Mouse (Mus musculus) heart, embryonic 13.5 days (tissue): ENCODE data around the gene Map7d1. TPM values are rescaled to one million over a fixed set of nuclear protein-coding genes. Genes with fewer than 3 reads are reported as not detected.

Experiments
- ATAC-seq: fragments of 200-750 bp; cut with Nextera tagmentation; 2 replicates; pipeline ENCODE4 v1.8.0; 2017; ENCODE audit warnings: moderate TSS enrichment; ENCODE audit not compliant: insufficient number of reproducible peaks, low FRiP score, low TSS enrichment; ENCODE audit errors: extremely low read depth
- H3K27ac ChIP-seq: fragments of 300-500 bp; sonication (generic); replicated peaks from 2 replicates; pipeline ENCODE4 v1.5.1; 2015; ENCODE audit warnings: moderate library complexity, mild to moderate bottlenecking, inconsistent platforms
- H3K27me3 ChIP-seq: fragments of 300-500 bp; sonication (generic); replicated peaks from 2 replicates; pipeline ENCODE4 v1.6.1; 2015; ENCODE audit warnings: mild to moderate bottlenecking, inconsistent platforms
- H3K36me3 ChIP-seq: fragments of 300-500 bp; sonication (generic); 2 replicates; pipeline ENCODE4 v1.6.1; 2015; ENCODE audit warnings: mild to moderate bottlenecking, inconsistent platforms
- H3K4me1 ChIP-seq: fragments of 300-500 bp; sonication (generic); 2 replicates; pipeline ENCODE4 v1.6.1; 2015; ENCODE audit warnings: inconsistent platforms
- H3K4me2 ChIP-seq: fragments of 300-500 bp; sonication (generic); 2 replicates; pipeline ENCODE4 v1.6.1; 2015; ENCODE audit warnings: inconsistent platforms, mild to moderate bottlenecking, moderate library complexity
- H3K4me3 ChIP-seq: fragments of 300-500 bp; sonication (generic); 2 replicates; pipeline ENCODE4 v1.5.1; 2015; ENCODE audit warnings: moderate library complexity, mild to moderate bottlenecking, inconsistent platforms
- H3K9ac ChIP-seq: fragments of 300-500 bp; sonication (generic); 2 replicates; pipeline ENCODE4 v1.6.1; 2015; ENCODE audit warnings: inconsistent platforms, mild to moderate bottlenecking, moderate library complexity
- H3K9me3 ChIP-seq: fragments of 300-500 bp; sonication (generic); 2 replicates; pipeline ENCODE4 v1.6.1; 2016; ENCODE audit warnings: inconsistent platforms
- WGBS: fragments of 180-500 bp; shearing (Covaris S2); methylation state at CpG from one replicate; pipeline ENCODE4 v1.1.7; 2015; ENCODE audit warnings: mixed read lengths; 5-methylcytosine and 5-hydroxymethylcytosine counted together
- polyA plus RNA-seq: library from polyadenylated mRNA; unstranded; fragments of >200 nt; fragmentation: Nextera tagmentation; extraction: Ambion mirVana; gene quantifications from 2 replicates; pipeline ENCODE4 v1.2.1, GENCODE M21; 2015

Gene Map7d1
- polyA plus RNA-seq, 1 experiment from 2014 or later = 36.7 TPM

DNA sequence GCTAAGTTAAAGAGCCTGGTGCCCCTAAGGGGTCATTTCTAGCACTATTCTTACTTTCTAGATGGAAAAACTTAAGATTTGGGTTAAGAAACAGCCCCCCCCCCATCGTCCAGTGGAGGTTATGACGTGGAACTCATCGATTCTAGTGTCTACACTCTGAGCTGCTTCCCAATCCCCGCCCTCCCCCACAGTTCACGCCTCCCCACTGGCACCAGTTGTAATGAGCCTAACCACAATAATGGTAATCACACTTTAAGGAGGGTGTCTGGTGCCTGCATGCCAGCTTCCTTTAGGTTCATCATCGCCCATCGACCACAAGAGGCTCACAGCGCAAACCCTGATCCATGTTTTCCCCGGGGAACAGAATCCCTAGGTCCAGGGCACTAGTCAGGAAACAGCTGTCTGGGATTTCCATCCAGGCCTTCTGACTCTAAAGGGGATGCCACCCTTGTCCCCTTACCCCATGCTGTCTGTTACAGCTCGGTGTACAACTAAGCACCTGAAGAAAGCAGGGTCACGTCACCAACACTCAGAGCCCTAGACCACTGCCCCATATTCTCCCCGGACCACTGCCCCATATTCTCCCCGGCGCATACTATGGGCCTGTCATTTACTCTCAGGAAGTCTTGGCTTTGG lies 2.4 kb downstream of the Map7d1 start:
- no peak for ATAC-seq
- Histone ChIP-seq H3K4me2 (peak overlapping the region; percentile 98), H3K27me3 (no peaks in the 10 kb centered on the region), H3K36me3 (peaks cover 6% of the 10 kb centered on the region; the same call in 1 of the 2 replicates), H3K4me3 (peak overlapping the region; percentile 99), H3K9ac (peak overlapping the region; percentile 100), H3K27ac (peak overlapping the region; percentile 96), H3K4me1 (peaks cover 79% of the 10 kb centered on the region), H3K9me3 (no peaks in the 10 kb centered on the region)
- 67% methylated on average over 14 of the region's 14 CpGs for WGBS

DNA sequence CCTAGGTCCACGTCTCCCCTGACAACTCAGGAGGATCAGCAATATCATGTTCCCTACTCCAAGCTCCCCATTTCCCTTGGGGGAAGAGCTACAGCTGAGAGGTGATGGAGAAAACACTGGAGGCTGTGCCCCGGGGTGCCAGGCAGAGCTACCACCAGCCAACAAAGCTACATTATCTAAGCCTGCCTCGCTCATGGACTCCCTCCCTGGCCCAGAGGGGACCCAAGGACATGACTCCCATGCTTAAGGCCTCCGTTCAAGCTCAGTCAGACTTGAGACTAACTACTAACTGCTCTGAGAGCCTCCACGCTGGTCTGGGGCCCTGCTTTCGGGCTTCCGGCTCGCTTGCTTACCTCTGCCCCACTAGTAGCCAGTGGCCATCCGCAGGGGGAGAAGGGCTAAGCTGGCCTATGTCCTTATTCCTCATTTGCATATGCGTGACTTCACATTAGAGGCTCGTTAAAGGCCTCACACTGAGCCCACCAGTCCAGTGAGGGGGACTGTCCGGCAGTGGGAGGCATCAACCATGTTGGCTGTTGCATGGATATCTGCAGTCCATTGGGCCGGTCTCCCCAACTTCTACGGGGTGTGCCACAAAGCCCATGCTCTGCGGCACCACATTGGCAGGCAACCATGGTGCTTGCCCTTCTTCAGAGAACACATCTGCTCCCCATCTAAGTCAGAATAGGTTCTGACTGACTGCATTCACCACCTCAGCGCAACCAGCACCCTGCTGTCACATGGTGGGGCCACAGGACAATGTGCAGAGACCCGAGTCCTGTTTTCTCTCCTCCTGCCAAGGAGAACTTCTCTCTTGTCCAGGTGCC lies 3.5 kb downstream of the Map7d1 start:
- 0 out of 2 replicates have a peak overlapping the region, but pooled peaks have one; percentile 1 for H3K4me3 ChIP-seq

GRCm38 (mm10) chr4:126251655-126252254 lies 4.4 kb downstream of the Map7d1 start:
- 48% methylated on average over 11 of the region's 11 CpGs for WGBS
- Histone ChIP-seq H3K9me3 (no peaks in the 10 kb centered on the region), H3K9ac (peak overlapping the region; percentile 74), H3K4me1 (peaks cover 81% of the 10 kb centered on the region), H3K27ac (peak overlapping the region; percentile 74), H3K4me2 (peak overlapping the region; percentile 98), H3K27me3 (no peaks in the 10 kb centered on the region), H3K36me3 (peaks cover 15% of the 10 kb centered on the region; the same call in 1 of the 2 replicates), H3K4me3 (peak overlapping the region; percentile 23)
- ATAC-seq = no peak

More for the DNA sequence above, 3.5 kb downstream of the Map7d1 start:
- Histone ChIP-seq H3K27ac (peak overlapping the region; percentile 74), H3K9me3 (no peaks in the 10 kb centered on the region), H3K4me1 (peaks cover 80% of the 10 kb centered on the region), H3K9ac (peak overlapping the region; percentile 74), H3K4me2 (peak overlapping the region; percentile 98), H3K36me3 (peaks cover 8% of the 10 kb centered on the region; the same call in 1 of the 2 replicates), H3K27me3 (no peaks in the 10 kb centered on the region)
- ATAC-seq = no peak
- 69% methylated on average over 17 of the region's 17 CpGs for WGBS

GRCm38 (mm10) chr4:126250659-126251058 lies 5.5 kb downstream of the Map7d1 start:
- WGBS = 22% methylated on average over 4 of the region's 4 CpGs
- peaks cover 26% of the 10 kb centered on the region for H3K36me3 ChIP-seq
- peak overlapping the region; percentile 98 for H3K4me2 ChIP-seq
- H3K4me1 ChIP-seq = peaks cover 88% of the 10 kb centered on the region
- peak overlapping the region; percentile 74 for H3K9ac ChIP-seq
- H3K9me3 ChIP-seq = no peaks in the 10 kb centered on the region
- no peaks in the 10 kb centered on the region for H3K27me3 ChIP-seq
- no peak overlapping the region for H3K4me3 ChIP-seq
- ATAC-seq = no peak
- peak overlapping the region; percentile 74 for H3K27ac ChIP-seq

DNA sequence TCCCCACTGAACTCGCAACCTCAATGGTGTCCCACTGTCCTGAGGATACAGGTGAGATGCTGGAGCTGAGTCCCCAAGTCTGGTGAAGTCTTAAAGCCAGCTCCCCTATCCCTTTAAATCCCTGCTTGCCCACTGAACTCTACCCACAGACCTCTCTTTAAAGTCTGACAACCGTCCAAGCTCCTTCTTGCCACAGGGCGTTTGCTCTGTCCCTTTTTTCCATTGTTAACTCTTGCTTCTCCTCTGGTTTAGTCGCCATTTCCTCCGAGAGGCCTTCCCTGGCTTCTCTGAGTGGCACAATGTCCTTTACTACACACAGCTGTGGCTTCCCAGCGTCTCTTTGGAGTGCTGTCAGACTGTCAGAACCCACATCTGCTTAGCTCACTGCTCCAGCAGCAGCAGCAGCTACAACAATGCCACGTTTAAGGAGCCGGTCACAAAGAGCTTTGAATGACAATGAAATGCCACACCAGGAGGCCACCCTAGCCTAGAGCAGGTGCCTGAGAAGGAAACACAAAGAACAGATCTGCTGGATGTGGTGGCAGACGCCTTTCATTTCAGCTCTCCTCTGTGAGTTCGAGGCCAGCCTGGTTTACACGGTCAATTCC lies 7.8 kb downstream of the Map7d1 start:
- ATAC-seq = no peak
- Histone ChIP-seq H3K36me3 (peaks cover 32% of the 10 kb centered on the region), H3K9ac (peak overlapping the region; percentile 55; the same call in 1 of the 2 replicates), H3K9me3 (no peaks in the 10 kb centered on the region), H3K4me3 (no peak overlapping the region), H3K27ac (peak overlapping the region; percentile 38; the same call in 1 of the 2 replicates), H3K27me3 (no peaks in the 10 kb centered on the region), H3K4me1 (peaks cover 75% of the 10 kb centered on the region), H3K4me2 (no peak overlapping the region)
- 33% methylated on average over 11 of the region's 11 CpGs for WGBS

- H3K27ac ChIP-seq = no peak overlapping the region
- H3K27me3 ChIP-seq = no peaks in the 10 kb centered on the region
- 63% methylated on average over 13 of the region's 13 CpGs for WGBS
- peaks cover 45% of the 10 kb centered on the region for H3K36me3 ChIP-seq
- H3K4me1 ChIP-seq = peaks cover 75% of the 10 kb centered on the region
- no peak overlapping the region for H3K9ac ChIP-seq
- H3K4me2 ChIP-seq = no peak overlapping the region
- no peak for ATAC-seq
- H3K4me3 ChIP-seq = no peak overlapping the region
- H3K9me3 ChIP-seq = no peaks in the 10 kb centered on the region
Observed at GRCm38 (mm10) chr4:126246202-126246889, 9.8 kb downstream of the Map7d1 start.

GRCm38 (mm10) chr4:126242510-126242909 lies 13.6 kb downstream of the Map7d1 start:
- no peak for ATAC-seq
- no peaks in the 10 kb centered on the region for H3K27me3 ChIP-seq
- 74% methylated on average over 6 of the region's 6 CpGs for WGBS
- no peak overlapping the region for H3K4me2 ChIP-seq
- no peak overlapping the region for H3K4me3 ChIP-seq
- peaks cover 57% of the 10 kb centered on the region for H3K4me1 ChIP-seq
- peaks cover 73% of the 10 kb centered on the region for H3K36me3 ChIP-seq
- H3K9ac ChIP-seq = peak overlapping the region; percentile 55
- peak overlapping the region; percentile 25 for H3K27ac ChIP-seq
- no peaks in the 10 kb centered on the region for H3K9me3 ChIP-seq

- Histone ChIP-seq H3K4me1 (peaks cover 57% of the 10 kb centered on the region), H3K4me3 (no peak overlapping the region), H3K9me3 (no peaks in the 10 kb centered on the region), H3K27ac (peak overlapping the region; percentile 41), H3K4me2 (no peak overlapping the region), H3K9ac (peak overlapping the region; percentile 55; the same call in 1 of the 2 replicates), H3K36me3 (peaks cover 75% of the 10 kb centered on the region), H3K27me3 (no peaks in the 10 kb centered on the region)
- no peak for ATAC-seq
- 25% methylated on average over 9 of the region's 9 CpGs for WGBS
Observed at GRCm38 (mm10) chr4:126241956-126242355, 14.2 kb downstream of the Map7d1 start.

DNA sequence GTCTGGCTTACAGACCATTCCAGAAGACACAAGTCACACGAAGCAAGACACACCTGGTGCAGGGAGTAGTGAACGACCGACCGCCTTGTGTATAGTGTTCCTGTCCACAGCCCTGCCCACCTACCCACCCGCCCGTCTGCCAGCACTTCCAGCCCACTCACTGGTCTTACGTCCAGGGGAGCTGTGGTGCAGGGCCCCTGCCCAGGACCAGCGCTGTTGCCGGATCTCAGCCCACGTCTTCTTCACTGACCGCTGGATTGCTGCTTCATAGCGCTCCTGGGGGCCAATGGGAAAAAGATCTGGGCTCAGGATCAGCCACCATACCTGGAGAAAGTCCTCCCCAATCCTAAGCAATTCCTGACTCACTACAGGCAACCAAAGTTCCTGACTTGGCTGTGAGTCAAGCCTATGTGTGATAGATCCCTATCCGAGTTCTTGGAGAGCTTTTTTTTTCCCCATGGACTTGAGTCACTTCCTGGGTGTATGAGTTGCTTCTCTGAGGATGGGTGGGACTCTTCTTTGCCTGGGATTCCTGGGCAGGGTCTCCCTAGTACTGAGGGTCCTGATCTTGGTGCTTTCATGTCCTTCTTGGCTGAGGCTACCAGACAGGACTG lies 16.2 kb downstream of the Map7d1 start:
- Histone ChIP-seq H3K4me1 (peaks cover 60% of the 10 kb centered on the region), H3K36me3 (peaks cover 76% of the 10 kb centered on the region), H3K27me3 (no peaks in the 10 kb centered on the region), H3K9me3 (no peaks in the 10 kb centered on the region), H3K4me2 (no peak overlapping the region), H3K4me3 (no peak overlapping the region), H3K27ac (no peak overlapping the region), H3K9ac (no peak overlapping the region)
- no peak for ATAC-seq
- 89% methylated on average over 13 of the region's 13 CpGs for WGBS

- Histone ChIP-seq H3K27me3 (no peaks in the 10 kb centered on the region), H3K4me3 (no peak overlapping the region), H3K36me3 (peaks cover 97% of the 10 kb centered on the region), H3K9me3 (no peaks in the 10 kb centered on the region), H3K4me1 (peaks cover 50% of the 10 kb centered on the region), H3K9ac (peak overlapping the region; percentile 69), H3K27ac (peak overlapping the region; percentile 91), H3K4me2 (peak overlapping the region; percentile 48)
- peak; percentile 38; the same call in 1 of the 2 replicates for ATAC-seq
- WGBS = 32% methylated on average over 5 of the region's 5 CpGs
Observed at GRCm38 (mm10) chr4:126237721-126238242, 18.4 kb downstream of the Map7d1 start.
